Mouse (Mus musculus): ENCODE results near the gene Ccn5. TPM values are rescaled to one million over a fixed set of nuclear protein-coding genes. Genes with fewer than 3 reads are reported as not detected.

Ccn5 gene
- polyA plus RNA-seq, 1 experiment from 2014 or later = 0.13 TPM

GRCm38 (mm10) chr2:163809166-163809565, 11.5 kb upstream of the Ccn5 start:
- Histone ChIP-seq H3K9ac (no peak overlapping the region), H3K4me2 (no peak overlapping the region), H3K36me3 (no peaks in the 10 kb centered on the region), H3K4me3 (no peak overlapping the region), H3K4me1 (replicated peaks) (peaks cover 5% of the 10 kb centered on the region), H3K9me3 (no peaks in the 10 kb centered on the region), H3K27ac (no peak overlapping the region), H3K27me3 (0 out of 2 replicates have a peak, but pooled peaks cover under 1% of the 10 kb centered on the region)
- WGBS = 89% methylated on average over 4 of the region's 4 CpGs
- no peak for ATAC-seq (ENCODE audit: low FRiP score)

- H3K9me3 ChIP-seq = no peaks in the 10 kb centered on the region
- H3K27me3 ChIP-seq = no peaks in the 10 kb centered on the region
- H3K4me1 ChIP-seq (replicated peaks) = peaks cover 5% of the 10 kb centered on the region
- H3K9ac ChIP-seq = no peak overlapping the region
- no peak overlapping the region for H3K27ac ChIP-seq
- no peak overlapping the region for H3K4me2 ChIP-seq
- H3K36me3 ChIP-seq = no peaks in the 10 kb centered on the region
- H3K4me3 ChIP-seq = no peak overlapping the region
- ATAC-seq (ENCODE audit: low FRiP score) = no peak
- 73% methylated on average over 7 of the region's 7 CpGs for WGBS
These were observed 11.0 kb upstream of the Ccn5 start for GRCm38 (mm10) chr2:163809704-163810103.

DNA sequence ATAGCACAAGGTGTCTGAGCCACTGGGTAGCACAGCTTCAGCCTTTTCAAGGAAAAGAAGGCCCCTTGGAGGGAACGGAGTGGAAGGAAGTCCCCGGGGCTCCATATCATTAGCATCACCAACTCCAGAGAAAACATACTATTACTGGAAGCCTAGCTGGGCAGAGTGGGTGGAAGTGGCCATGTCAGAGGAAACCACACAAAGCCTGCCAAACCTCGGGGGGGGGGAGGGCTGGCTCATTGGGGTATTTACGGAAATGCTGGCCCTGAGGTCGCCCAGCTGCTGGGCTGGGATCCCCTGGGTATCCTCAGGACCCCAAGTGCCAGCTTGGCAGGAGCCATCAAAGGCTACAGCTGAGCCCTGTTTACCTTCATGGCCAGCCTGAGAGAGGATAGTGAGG, 7.6 kb upstream of the Ccn5 start:
- peaks cover 5% of the 10 kb centered on the region for H3K4me1 ChIP-seq (replicated peaks)
- H3K27me3 ChIP-seq = no peaks in the 10 kb centered on the region
- no peaks in the 10 kb centered on the region for H3K9me3 ChIP-seq
- H3K27ac ChIP-seq = no peak overlapping the region
- ATAC-seq (ENCODE audit: low FRiP score) = no peak
- H3K4me2 ChIP-seq = no peak overlapping the region
- no peak overlapping the region for H3K4me3 ChIP-seq
- 57% methylated on average over 5 of the region's 5 CpGs for WGBS
- no peaks in the 10 kb centered on the region for H3K36me3 ChIP-seq
- no peak overlapping the region for H3K9ac ChIP-seq

- no peaks in the 10 kb centered on the region for H3K36me3 ChIP-seq
- no peak overlapping the region for H3K4me2 ChIP-seq
- 90% methylated on average over 9 of the region's 9 CpGs for WGBS
- H3K4me1 ChIP-seq (replicated peaks) = peaks cover 5% of the 10 kb centered on the region
- H3K9ac ChIP-seq = no peak overlapping the region
- no peaks in the 10 kb centered on the region for H3K9me3 ChIP-seq
- no peaks in the 10 kb centered on the region for H3K27me3 ChIP-seq
- no peak overlapping the region for H3K4me3 ChIP-seq
- ATAC-seq (ENCODE audit: low FRiP score) = no peak
- no peak overlapping the region for H3K27ac ChIP-seq
These were observed 5.8 kb upstream of the Ccn5 start for GRCm38 (mm10) chr2:163814739-163815465.

- ATAC-seq (ENCODE audit: low FRiP score) = no peak
- H3K9me3 ChIP-seq = no peaks in the 10 kb centered on the region
- whole genome bisulfite sequencing = 6% methylated on average over 4 of the region's 4 CpGs
- H3K27ac ChIP-seq = no peak overlapping the region
- no peak overlapping the region for H3K4me2 ChIP-seq
- H3K27me3 ChIP-seq = no peaks in the 10 kb centered on the region
- H3K9ac ChIP-seq = no peak overlapping the region
- no peak overlapping the region for H3K4me3 ChIP-seq
- no peaks in the 10 kb centered on the region for H3K36me3 ChIP-seq
- H3K4me1 ChIP-seq (replicated peaks) = 0 out of 2 replicates have a peak, but pooled peaks cover 4% of the 10 kb centered on the region
These were observed 2.6 kb downstream of the Ccn5 start for GRCm38 (mm10) chr2:163823248-163823647.

DNA sequence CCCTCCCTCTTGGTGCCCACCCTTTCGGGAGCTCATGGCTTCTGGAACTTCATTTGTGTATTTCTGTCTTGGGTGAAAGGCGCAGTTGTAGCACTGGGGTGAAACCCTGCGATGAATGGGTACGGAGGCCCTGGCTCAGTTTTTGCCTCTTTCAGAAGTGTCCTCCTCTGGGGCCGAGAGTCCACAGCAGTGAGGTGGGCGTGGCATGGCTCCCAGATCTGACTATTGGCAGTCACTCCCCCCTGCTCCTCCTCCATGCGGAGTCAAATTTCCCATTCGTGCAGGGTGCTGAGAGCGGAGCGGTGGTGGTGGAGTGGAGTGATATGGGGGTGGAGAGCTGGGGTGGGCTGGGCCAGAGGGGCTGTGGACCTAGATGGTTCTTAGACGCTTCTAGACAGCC, 3.1 kb downstream of the Ccn5 start:
- no peaks in the 10 kb centered on the region for H3K36me3 ChIP-seq
- no peak overlapping the region for H3K9ac ChIP-seq
- H3K27ac ChIP-seq = no peak overlapping the region
- H3K4me1 ChIP-seq (replicated peaks) = 0 out of 2 replicates have a peak, but pooled peaks cover 4% of the 10 kb centered on the region
- no peak overlapping the region for H3K4me2 ChIP-seq
- H3K27me3 ChIP-seq = no peaks in the 10 kb centered on the region
- WGBS = 17% methylated on average over 11 of the region's 11 CpGs
- H3K9me3 ChIP-seq = no peaks in the 10 kb centered on the region
- H3K4me3 ChIP-seq = no peak overlapping the region
- 0 out of 2 replicates have a peak, but pooled peaks have one; percentile 36 for ATAC-seq (ENCODE audit: low FRiP score)

DNA sequence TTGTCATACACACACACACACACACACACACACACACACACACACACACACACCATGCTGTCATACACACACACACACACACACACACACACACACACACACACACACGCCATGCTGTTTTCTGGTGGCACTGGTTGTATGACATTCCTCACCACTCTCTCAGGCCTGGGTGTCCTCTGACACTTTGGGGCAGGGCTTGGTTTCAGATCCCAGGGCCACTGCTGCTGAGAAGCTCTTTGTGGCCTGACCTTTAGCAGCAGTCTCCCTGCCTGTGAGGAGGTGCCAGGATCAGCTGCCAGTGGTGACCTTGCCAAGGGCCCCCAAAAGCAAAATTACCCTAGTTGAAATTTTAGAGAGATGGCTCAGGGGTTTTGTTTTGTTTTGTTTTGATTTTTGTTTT, 5.2 kb downstream of the Ccn5 start:
- Histone ChIP-seq H3K9me3 (no peaks in the 10 kb centered on the region), H3K4me3 (no peak overlapping the region), H3K4me2 (no peak overlapping the region), H3K27me3 (no peaks in the 10 kb centered on the region), H3K36me3 (no peaks in the 10 kb centered on the region), H3K27ac (no peak overlapping the region), H3K9ac (no peak overlapping the region), H3K4me1 (replicated peaks) (0 out of 2 replicates have a peak, but pooled peaks cover 4% of the 10 kb centered on the region)
- 79% methylated on average over 1 of the region's 1 CpGs for WGBS
- no peak for ATAC-seq (ENCODE audit: low FRiP score)

- no peaks in the 10 kb centered on the region for H3K9me3 ChIP-seq
- H3K9ac ChIP-seq = no peak overlapping the region
- no peaks in the 10 kb centered on the region for H3K36me3 ChIP-seq
- H3K27me3 ChIP-seq = no peaks in the 10 kb centered on the region
- 0 out of 2 replicates have a peak, but pooled peaks cover 4% of the 10 kb centered on the region for H3K4me1 ChIP-seq (replicated peaks)
- ATAC-seq (ENCODE audit: low FRiP score) = no peak
- no peak overlapping the region for H3K4me2 ChIP-seq
- no peak overlapping the region for H3K4me3 ChIP-seq
- no peak overlapping the region for H3K27ac ChIP-seq
- 74% methylated on average over 5 of the region's 5 CpGs for WGBS
These were observed 5.8 kb downstream of the Ccn5 start for GRCm38 (mm10) chr2:163826494-163826893.

GRCm38 (mm10) chr2:163831163-163831562, 10.5 kb downstream of the Ccn5 start:
- Histone ChIP-seq H3K4me2 (no peak overlapping the region), H3K4me1 (replicated peaks) (no peaks in the 10 kb centered on the region), H3K4me3 (no peak overlapping the region), H3K9me3 (no peaks in the 10 kb centered on the region), H3K9ac (no peak overlapping the region), H3K27me3 (no peaks in the 10 kb centered on the region), H3K36me3 (no peaks in the 10 kb centered on the region), H3K27ac (no peak overlapping the region)
- ATAC-seq (ENCODE audit: low FRiP score) = no peak
- 70% methylated on average over 1 of the region's 1 CpGs for whole genome bisulfite sequencing

GRCm38 (mm10) chr2:163838043-163838442, 17.4 kb downstream of the Ccn5 start:
- H3K9me3 ChIP-seq = no peaks in the 10 kb centered on the region
- no peak overlapping the region for H3K4me2 ChIP-seq
- H3K36me3 ChIP-seq = no peaks in the 10 kb centered on the region
- H3K9ac ChIP-seq = no peak overlapping the region
- 32% methylated on average over 9 of the region's 9 CpGs for WGBS
- no peak for ATAC-seq (ENCODE audit: low FRiP score)
- no peak overlapping the region for H3K4me3 ChIP-seq
- no peaks in the 10 kb centered on the region for H3K4me1 ChIP-seq (replicated peaks)
- peaks cover 16% of the 10 kb centered on the region for H3K27me3 ChIP-seq
- H3K27ac ChIP-seq = no peak overlapping the region

GRCm38 (mm10) chr2:163839519-163839918, 18.9 kb downstream of the Ccn5 start:
- Histone ChIP-seq H3K4me2 (no peak overlapping the region), H3K27me3 (peaks cover 16% of the 10 kb centered on the region)
- 47% methylated on average over 6 of the region's 6 CpGs for WGBS

GRCm38 (mm10) chr2:163842043-163842442, 21.4 kb downstream of the Ccn5 start:
- WGBS = 72% methylated on average over 4 of the region's 4 CpGs
- Histone ChIP-seq H3K4me1 (replicated peaks) (no peaks in the 10 kb centered on the region), H3K27me3 (peaks cover 16% of the 10 kb centered on the region), H3K9me3 (no peaks in the 10 kb centered on the region), H3K27ac (no peak overlapping the region), H3K36me3 (no peaks in the 10 kb centered on the region), H3K4me2 (no peak overlapping the region), H3K9ac (no peak overlapping the region), H3K4me3 (no peak overlapping the region)
- no peak for ATAC-seq (ENCODE audit: low FRiP score)

More at GRCm38 (mm10) chr2:163839519-163839918, 18.9 kb downstream of the Ccn5 start:
- Histone ChIP-seq H3K36me3 (no peaks in the 10 kb centered on the region), H3K9ac (no peak overlapping the region), H3K9me3 (no peaks in the 10 kb centered on the region), H3K4me1 (replicated peaks) (no peaks in the 10 kb centered on the region), H3K27ac (no peak overlapping the region), H3K4me3 (no peak overlapping the region)
- no peak for ATAC-seq (ENCODE audit: low FRiP score)

- Histone ChIP-seq H3K4me3 (peak within 1 kb of the TSS; percentile 29), H3K4me2 (peak within 1 kb of the TSS; percentile 40), H3K9me3 (no peaks in the 10 kb centered on the region), H3K36me3 (no peaks in the 10 kb centered on the region), H3K27me3 (peaks cover 87% of the 10 kb centered on the region), H3K4me1 (replicated peaks) (peaks cover 14% of the 10 kb centered on the region), H3K27ac (no peak within 1 kb of the TSS), H3K9ac (peak within 1 kb of the TSS; percentile 43; the same call in 1 of the 2 replicates)
- ATAC-seq (ENCODE audit: low FRiP score) = 0 out of 2 replicates have a peak, but pooled peaks have one; percentile 32
- WGBS = under 1% methylated on average over 38 of the region's 38 CpGs
These were observed 32.8 kb downstream of the Ccn5 start, which contains the start of gene Kcnk15 for GRCm38 (mm10) chr2:163853461-163853901. Gene Kcnk15 (plus strand): TSS chr2:163853651.
